Mouse (Mus musculus): Measurements from ENCODE around the gene Nudt9. TPM values are rescaled to one million over a fixed set of nuclear protein-coding genes. Genes with fewer than 3 reads are reported as not detected.

Nudt9 gene
- polyA plus RNA-seq, 1 experiment, result 58.9 TPM

DNA sequence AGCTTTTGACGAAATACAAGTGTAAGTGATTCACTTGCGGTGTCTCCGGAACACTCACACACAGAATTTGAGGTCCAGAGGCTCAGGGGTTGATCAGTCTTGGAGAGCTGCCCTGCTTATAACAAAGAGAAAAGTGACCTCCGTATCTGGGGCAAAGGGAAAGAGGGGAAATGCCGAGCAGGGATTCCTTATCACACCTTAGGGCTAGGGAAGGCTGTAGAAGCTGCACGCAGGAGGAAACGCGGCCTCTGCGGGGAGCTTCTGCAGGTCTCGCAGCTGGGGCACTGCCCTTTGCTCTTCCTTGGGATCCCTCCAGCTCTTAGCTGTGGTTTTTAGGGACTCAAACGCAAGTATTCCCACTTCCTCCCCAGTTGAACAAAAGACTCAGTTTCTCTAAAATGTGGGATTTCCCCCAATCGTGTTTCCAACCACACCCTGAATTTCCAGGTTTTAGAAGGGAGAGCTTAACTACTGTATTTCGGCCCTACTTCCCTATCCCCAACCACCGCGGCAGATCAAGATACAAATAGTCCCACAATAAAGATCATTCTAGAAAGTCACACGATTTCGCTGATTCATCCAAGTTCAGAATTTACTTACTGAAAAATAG, 20.8 kb upstream of the Nudt9 start:
- no peak overlapping the region for H3ac ChIP-seq (ENCODE audit: control insufficient read depth, insufficient read length, low read depth)
- TF ChIP-seq CEBPB (IDR thresholded peaks at IDR 0.05; ENCODE audit: low read depth) (no peak), MYOG (IDR thresholded peaks at IDR 0.05; ENCODE audit: control insufficient read depth, extremely low read depth, insufficient read length) (no peak), USF1 (IDR thresholded peaks at IDR 0.05; ENCODE audit: low read depth) (no peak)
- H3K27me3 ChIP-seq (ENCODE audit: control insufficient read depth, insufficient read depth, insufficient read length), result no peaks in the 10 kb centered on the region
- no peaks in the 10 kb centered on the region for H3K79me2 ChIP-seq (ENCODE audit: control insufficient read depth, insufficient read depth)
- H3K4me3 ChIP-seq (ENCODE audit: insufficient read depth, poor library complexity, severe bottlenecking), result no peak overlapping the region
- no peaks in the 10 kb centered on the region for H3K36me3 ChIP-seq (ENCODE audit: control insufficient read depth, insufficient read depth)
- H3K79me3 ChIP-seq (ENCODE audit: low read depth), result no peaks in the 10 kb centered on the region

DNA sequence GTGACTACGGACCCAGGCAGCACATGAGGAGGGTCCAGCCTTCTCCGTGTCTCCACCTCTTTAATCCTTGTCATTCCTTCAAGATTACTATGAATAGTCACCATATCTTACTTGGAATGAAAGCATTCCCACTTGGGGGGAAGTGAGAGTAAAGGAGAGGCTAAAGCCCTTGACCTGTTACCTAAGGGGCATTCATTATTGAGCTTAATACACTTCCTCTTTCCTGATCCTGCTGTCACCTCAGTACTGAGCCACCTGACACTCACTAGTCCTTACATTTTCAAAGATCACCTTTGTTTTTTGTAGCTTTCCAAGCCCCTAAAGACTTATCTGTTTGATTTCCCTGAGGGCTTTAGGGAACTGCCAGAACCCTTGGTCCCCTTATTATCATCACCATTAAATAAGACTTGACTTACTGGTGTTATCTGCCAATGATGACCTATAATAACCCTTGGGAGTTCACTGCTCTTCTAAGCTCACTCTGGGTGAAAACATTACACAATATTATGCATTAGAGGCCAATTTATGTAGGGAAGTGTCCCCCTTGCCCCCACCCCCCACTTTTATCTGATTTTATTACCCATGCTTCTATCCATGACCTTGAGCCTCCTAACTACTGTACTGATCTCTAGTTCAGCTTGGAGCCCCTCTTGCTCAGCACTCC, 13.5 kb upstream of the Nudt9 start:
- Histone ChIP-seq H3K79me3 (ENCODE audit: low read depth) (no peaks in the 10 kb centered on the region), H3K79me2 (ENCODE audit: control insufficient read depth, insufficient read depth) (no peaks in the 10 kb centered on the region), H3K36me3 (ENCODE audit: control insufficient read depth, insufficient read depth) (no peaks in the 10 kb centered on the region), H3ac (ENCODE audit: control insufficient read depth, insufficient read length, low read depth) (no peak overlapping the region), H3K4me3 (ENCODE audit: insufficient read depth, poor library complexity, severe bottlenecking) (no peak overlapping the region), H3K27me3 (ENCODE audit: control insufficient read depth, insufficient read depth, insufficient read length) (no peaks in the 10 kb centered on the region)
- TF ChIP-seq MAX (IDR thresholded peaks at IDR 0.05) (no peak), CEBPB (IDR thresholded peaks at IDR 0.05; ENCODE audit: low read depth) (no peak), USF1 (IDR thresholded peaks at IDR 0.05; ENCODE audit: low read depth) (no peak), CTCF (IDR thresholded peaks at IDR 0.05; ENCODE audit: control insufficient read depth, insufficient read depth, insufficient read length) (no peak), MYOG (IDR thresholded peaks at IDR 0.05; ENCODE audit: control insufficient read depth, extremely low read depth, insufficient read length) (no peak), FOSL1 (IDR thresholded peaks at IDR 0.05; ENCODE audit: insufficient read depth, low read length, poor library complexity, severe bottlenecking) (no peak), MYOD1 (IDR thresholded peaks at IDR 0.05; ENCODE audit: control insufficient read depth, insufficient read length, low read depth) (no peak)

DNA sequence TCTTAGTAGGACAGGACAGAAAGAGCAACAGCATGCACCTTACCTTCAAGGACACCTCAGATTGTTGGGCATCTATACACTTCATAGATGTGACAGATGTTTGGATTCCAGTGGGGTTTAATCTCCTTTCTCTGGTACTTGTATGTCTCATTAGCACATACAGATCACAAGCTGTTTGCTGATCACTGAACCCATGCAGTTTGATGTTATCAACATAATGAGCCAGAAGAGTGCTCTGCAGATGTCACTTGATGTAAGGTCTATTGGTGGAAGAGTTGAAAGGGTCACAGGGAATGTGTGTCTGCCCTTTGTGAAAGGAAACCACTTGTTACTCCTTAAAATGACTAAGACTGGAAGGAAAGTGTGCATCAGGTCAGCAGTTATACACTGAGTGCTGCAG, 11.0 kb upstream of the Nudt9 start:
- Histone ChIP-seq H3K27me3 (ENCODE audit: control insufficient read depth, insufficient read depth, insufficient read length) (no peaks in the 10 kb centered on the region), H3K4me3 (ENCODE audit: insufficient read depth, poor library complexity, severe bottlenecking) (no peak overlapping the region), H3K36me3 (ENCODE audit: control insufficient read depth, insufficient read depth) (no peaks in the 10 kb centered on the region), H3K79me3 (ENCODE audit: low read depth) (no peaks in the 10 kb centered on the region), H3ac (ENCODE audit: control insufficient read depth, insufficient read length, low read depth) (no peak overlapping the region), H3K79me2 (ENCODE audit: control insufficient read depth, insufficient read depth) (no peaks in the 10 kb centered on the region)
- TF ChIP-seq USF1 (IDR thresholded peaks at IDR 0.05; ENCODE audit: low read depth) (no peak), MYOG (IDR thresholded peaks at IDR 0.05; ENCODE audit: control insufficient read depth, extremely low read depth, insufficient read length) (no peak), CEBPB (IDR thresholded peaks at IDR 0.05; ENCODE audit: low read depth) (no peak), MYOD1 (IDR thresholded peaks at IDR 0.05; ENCODE audit: control insufficient read depth, insufficient read length, low read depth) (no peak), FOSL1 (IDR thresholded peaks at IDR 0.05; ENCODE audit: insufficient read depth, low read length, poor library complexity, severe bottlenecking) (no peak), MAX (IDR thresholded peaks at IDR 0.05) (no peak), CTCF (IDR thresholded peaks at IDR 0.05; ENCODE audit: control insufficient read depth, insufficient read depth, insufficient read length) (no peak)

DNA sequence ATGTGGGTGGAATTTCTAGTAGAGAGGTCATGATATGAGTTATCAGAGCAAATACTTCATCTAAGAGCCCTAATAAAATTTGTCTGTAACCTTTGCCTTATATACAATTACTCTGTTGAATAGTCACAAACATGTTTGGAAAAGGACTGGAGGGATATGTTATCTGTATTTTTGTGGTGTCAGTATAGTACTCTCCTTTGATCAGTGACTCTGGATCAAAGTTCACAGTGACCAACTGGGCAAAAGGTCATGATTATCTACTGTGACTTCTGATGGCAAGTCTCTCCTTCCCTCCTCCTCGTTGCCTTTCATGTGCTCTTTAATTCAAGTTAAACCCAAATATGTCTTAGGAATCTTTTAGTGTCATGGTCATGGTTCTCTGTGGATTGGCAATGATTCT, 10.3 kb upstream of the Nudt9 start:
- Histone ChIP-seq H3K27me3 (ENCODE audit: control insufficient read depth, insufficient read depth, insufficient read length) (no peaks in the 10 kb centered on the region), H3K79me2 (ENCODE audit: control insufficient read depth, insufficient read depth) (no peaks in the 10 kb centered on the region), H3K4me3 (ENCODE audit: insufficient read depth, poor library complexity, severe bottlenecking) (no peak overlapping the region), H3K79me3 (ENCODE audit: low read depth) (no peaks in the 10 kb centered on the region), H3ac (ENCODE audit: control insufficient read depth, insufficient read length, low read depth) (no peak overlapping the region), H3K36me3 (ENCODE audit: control insufficient read depth, insufficient read depth) (no peaks in the 10 kb centered on the region)
- TF ChIP-seq USF1 (IDR thresholded peaks at IDR 0.05; ENCODE audit: low read depth) (no peak), MYOD1 (IDR thresholded peaks at IDR 0.05; ENCODE audit: control insufficient read depth, insufficient read length, low read depth) (no peak), CTCF (IDR thresholded peaks at IDR 0.05; ENCODE audit: control insufficient read depth, insufficient read depth, insufficient read length) (no peak), MAX (IDR thresholded peaks at IDR 0.05) (no peak), CEBPB (IDR thresholded peaks at IDR 0.05; ENCODE audit: low read depth) (no peak), FOSL1 (IDR thresholded peaks at IDR 0.05; ENCODE audit: insufficient read depth, low read length, poor library complexity, severe bottlenecking) (no peak), MYOG (IDR thresholded peaks at IDR 0.05; ENCODE audit: control insufficient read depth, extremely low read depth, insufficient read length) (no peak)

DNA sequence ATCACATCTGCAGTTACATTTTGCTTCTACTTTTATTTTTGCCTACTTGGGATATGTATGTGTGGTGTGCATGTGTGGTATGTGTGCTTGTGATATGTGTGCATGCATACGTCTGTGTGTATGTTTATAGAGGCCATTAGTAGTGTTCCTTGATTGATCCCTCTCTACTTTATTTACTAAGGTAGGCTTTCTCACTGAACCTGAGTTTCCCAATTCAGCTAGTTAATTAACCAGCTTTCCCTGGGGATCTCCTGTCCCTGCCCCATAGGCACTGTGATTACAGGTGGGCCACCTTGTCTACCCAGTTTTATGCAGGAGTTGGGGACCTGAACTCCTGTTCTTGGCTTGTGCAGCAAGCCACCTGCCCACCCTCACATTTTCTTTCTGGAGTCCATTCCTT, 9.4 kb upstream of the Nudt9 start:
- Histone ChIP-seq H3K36me3 (ENCODE audit: control insufficient read depth, insufficient read depth) (no peaks in the 10 kb centered on the region), H3K4me3 (ENCODE audit: insufficient read depth, poor library complexity, severe bottlenecking) (no peak overlapping the region), H3ac (ENCODE audit: control insufficient read depth, insufficient read length, low read depth) (no peak overlapping the region), H3K79me3 (ENCODE audit: low read depth) (no peaks in the 10 kb centered on the region), H3K79me2 (ENCODE audit: control insufficient read depth, insufficient read depth) (no peaks in the 10 kb centered on the region), H3K27me3 (ENCODE audit: control insufficient read depth, insufficient read depth, insufficient read length) (no peaks in the 10 kb centered on the region)
- TF ChIP-seq FOSL1 (IDR thresholded peaks at IDR 0.05; ENCODE audit: insufficient read depth, low read length, poor library complexity, severe bottlenecking), result no peak
- no peak for TF ChIP-seq MYOD1 (IDR thresholded peaks at IDR 0.05; ENCODE audit: control insufficient read depth, insufficient read length, low read depth)
- TF ChIP-seq USF1 (IDR thresholded peaks at IDR 0.05; ENCODE audit: low read depth), result no peak
- no peak for TF ChIP-seq CTCF (IDR thresholded peaks at IDR 0.05; ENCODE audit: control insufficient read depth, insufficient read depth, insufficient read length)
- no peak for TF ChIP-seq MAX (IDR thresholded peaks at IDR 0.05)
- TF ChIP-seq CEBPB (IDR thresholded peaks at IDR 0.05; ENCODE audit: low read depth), result no peak
- TF ChIP-seq MYOG (IDR thresholded peaks at IDR 0.05; ENCODE audit: control insufficient read depth, extremely low read depth, insufficient read length), result no peak

Measured in C2C12 (cell line).